Mouse (Mus musculus): Measurements from ENCODE around the gene Ffar2. TPM values are rescaled to one million over a fixed set of nuclear protein-coding genes. Genes with fewer than 3 reads are reported as not detected.

The Ffar2 gene
- polyA plus RNA-seq, 1 experiment = 0.09 TPM

DNA sequence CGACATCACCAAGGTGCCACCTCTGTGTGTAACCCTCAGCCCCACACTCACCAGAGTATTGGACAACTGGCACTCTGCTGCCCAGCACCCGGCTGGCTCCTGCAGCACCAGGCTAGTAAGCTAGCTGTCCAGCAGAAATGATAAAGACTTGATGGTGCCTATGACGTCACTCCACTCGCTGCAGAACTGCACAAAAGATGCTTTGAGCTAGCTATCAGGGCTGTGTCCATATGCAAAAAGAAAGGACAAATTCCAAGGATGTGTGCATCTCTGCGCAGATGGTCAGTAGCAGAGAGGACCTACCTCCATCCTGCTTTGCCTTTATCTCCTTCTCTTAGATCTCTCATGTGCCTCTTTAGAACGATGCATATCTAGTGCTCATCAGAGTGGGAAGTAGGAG is 32.5 kb upstream of the Ffar2 start, which contains the start of gene Ffar3:
Gene Ffar3, minus strand, starts transcription at position 101 of the 400 bp plus-strand sequence.
- H3K27me3 ChIP-seq (ENCODE audit: control insufficient read depth, insufficient read depth, low read length) = no peaks in the 10 kb centered on the region
- peaks cover 20% of the 10 kb centered on the region for H3K4me1 ChIP-seq (ENCODE audit: control insufficient read depth, insufficient read depth, low read length)
- H3K4me3 ChIP-seq (ENCODE audit: control insufficient read depth, low read depth, low read length) = no peak within 1 kb of the TSS
- H3K27ac ChIP-seq (ENCODE audit: control insufficient read depth, insufficient read depth, low read depth, low read length) = no peak within 1 kb of the TSS
- no peak for TF ChIP-seq POLR2A (IDR thresholded peaks at IDR 0.05; ENCODE audit: control insufficient read depth, low read depth, low read length)
- TF ChIP-seq CTCF (IDR thresholded peaks at IDR 0.05; ENCODE audit: control insufficient read depth, insufficient read depth, insufficient replicate concordance, low read depth, low read length) = no peak
- H3K36me3 ChIP-seq (ENCODE audit: control insufficient read depth, insufficient read depth, low read length) = no peaks in the 10 kb centered on the region

DNA sequence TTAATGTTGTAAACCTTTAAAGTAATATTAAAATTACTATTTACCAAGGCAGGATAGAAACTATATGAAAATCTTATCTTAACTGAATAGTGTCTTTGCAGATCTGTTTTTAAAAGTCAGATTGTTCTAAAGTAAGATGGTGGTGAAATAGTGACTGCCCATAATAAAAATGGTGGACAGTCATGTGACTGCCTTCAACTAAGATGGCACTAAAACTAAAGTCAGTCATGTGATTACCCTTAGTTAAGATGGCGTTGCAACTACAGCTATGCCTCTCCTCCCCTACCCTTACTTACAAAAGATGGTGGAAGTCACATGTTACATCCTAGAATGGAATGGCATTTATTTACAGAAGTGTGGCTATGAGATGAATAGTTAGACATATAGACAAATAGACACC is 27.8 kb upstream of the Ffar2 start:
- peaks cover 5% of the 10 kb centered on the region; the same call in 1 of the 2 replicates for H3K4me1 ChIP-seq (ENCODE audit: control insufficient read depth, insufficient read depth, low read length)
- H3K4me3 ChIP-seq (ENCODE audit: control insufficient read depth, low read depth, low read length) = no peak overlapping the region
- H3K36me3 ChIP-seq (ENCODE audit: control insufficient read depth, insufficient read depth, low read length) = no peaks in the 10 kb centered on the region
- H3K27me3 ChIP-seq (ENCODE audit: control insufficient read depth, insufficient read depth, low read length) = no peaks in the 10 kb centered on the region
- no peak overlapping the region for H3K27ac ChIP-seq (ENCODE audit: control insufficient read depth, insufficient read depth, low read depth, low read length)
- no peak for TF ChIP-seq POLR2A (IDR thresholded peaks at IDR 0.05; ENCODE audit: control insufficient read depth, low read depth, low read length)
- TF ChIP-seq CTCF (IDR thresholded peaks at IDR 0.05; ENCODE audit: control insufficient read depth, insufficient read depth, insufficient replicate concordance, low read depth, low read length) = no peak

DNA sequence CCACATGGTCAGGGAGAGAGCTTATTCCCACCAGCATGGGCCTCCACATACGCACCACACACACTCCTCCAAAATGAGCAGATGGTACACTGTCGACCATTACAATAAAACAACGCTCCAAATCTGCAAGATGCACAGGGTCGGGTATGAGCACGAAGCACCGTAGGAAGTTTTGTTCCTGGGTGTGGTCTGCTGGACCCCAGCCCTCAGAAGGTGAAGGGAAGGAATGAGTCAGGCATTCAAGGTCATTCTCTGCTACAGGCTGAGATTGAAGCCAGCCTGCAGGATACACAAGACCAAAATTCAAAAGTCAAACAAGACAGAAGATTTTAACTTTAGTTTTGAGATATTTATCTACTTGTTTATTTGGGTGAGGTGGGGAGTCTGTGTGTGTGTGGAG is 24.4 kb upstream of the Ffar2 start:
- Histone ChIP-seq H3K27ac (ENCODE audit: control insufficient read depth, insufficient read depth, low read depth, low read length) (no peak overlapping the region), H3K4me3 (ENCODE audit: control insufficient read depth, low read depth, low read length) (no peak overlapping the region)

DNA sequence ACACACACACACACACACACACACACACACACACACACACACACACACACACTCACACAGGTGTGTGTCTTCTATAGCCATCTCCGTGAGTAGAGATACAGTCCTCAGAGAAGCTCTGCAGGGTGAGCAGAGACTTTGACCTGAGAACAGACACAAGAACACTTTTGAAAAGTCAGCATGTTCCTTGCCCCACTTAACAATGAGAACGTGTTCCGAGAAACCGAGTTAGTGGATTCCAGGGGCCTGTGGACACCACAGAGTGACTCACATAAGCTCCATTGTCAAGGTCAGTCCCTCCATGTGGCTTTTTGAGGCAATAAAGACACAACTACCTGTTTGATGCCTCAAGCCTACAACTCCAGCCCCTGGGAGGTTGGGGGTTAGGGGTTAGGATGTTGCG is 23.8 kb upstream of the Ffar2 start:
- H3K27ac ChIP-seq (ENCODE audit: control insufficient read depth, insufficient read depth, low read depth, low read length) = no peak overlapping the region
- H3K4me1 ChIP-seq (ENCODE audit: control insufficient read depth, insufficient read depth, low read length) = no peaks in the 10 kb centered on the region
- no peak overlapping the region for H3K4me3 ChIP-seq (ENCODE audit: control insufficient read depth, low read depth, low read length)
- TF ChIP-seq CTCF (IDR thresholded peaks at IDR 0.05; ENCODE audit: control insufficient read depth, insufficient read depth, insufficient replicate concordance, low read depth, low read length) = no peak
- TF ChIP-seq POLR2A (IDR thresholded peaks at IDR 0.05; ENCODE audit: control insufficient read depth, low read depth, low read length) = no peak
- no peaks in the 10 kb centered on the region for H3K27me3 ChIP-seq (ENCODE audit: control insufficient read depth, insufficient read depth, low read length)
- H3K36me3 ChIP-seq (ENCODE audit: control insufficient read depth, insufficient read depth, low read length) = no peaks in the 10 kb centered on the region

More for the DNA sequence above, 24.4 kb upstream of the Ffar2 start:
- no peaks in the 10 kb centered on the region for H3K36me3 ChIP-seq (ENCODE audit: control insufficient read depth, insufficient read depth, low read length)
- H3K4me1 ChIP-seq (ENCODE audit: control insufficient read depth, insufficient read depth, low read length) = no peaks in the 10 kb centered on the region
- H3K27me3 ChIP-seq (ENCODE audit: control insufficient read depth, insufficient read depth, low read length) = no peaks in the 10 kb centered on the region
- TF ChIP-seq POLR2A (IDR thresholded peaks at IDR 0.05; ENCODE audit: control insufficient read depth, low read depth, low read length) (no peak), CTCF (IDR thresholded peaks at IDR 0.05; ENCODE audit: control insufficient read depth, insufficient read depth, insufficient replicate concordance, low read depth, low read length) (no peak)

DNA sequence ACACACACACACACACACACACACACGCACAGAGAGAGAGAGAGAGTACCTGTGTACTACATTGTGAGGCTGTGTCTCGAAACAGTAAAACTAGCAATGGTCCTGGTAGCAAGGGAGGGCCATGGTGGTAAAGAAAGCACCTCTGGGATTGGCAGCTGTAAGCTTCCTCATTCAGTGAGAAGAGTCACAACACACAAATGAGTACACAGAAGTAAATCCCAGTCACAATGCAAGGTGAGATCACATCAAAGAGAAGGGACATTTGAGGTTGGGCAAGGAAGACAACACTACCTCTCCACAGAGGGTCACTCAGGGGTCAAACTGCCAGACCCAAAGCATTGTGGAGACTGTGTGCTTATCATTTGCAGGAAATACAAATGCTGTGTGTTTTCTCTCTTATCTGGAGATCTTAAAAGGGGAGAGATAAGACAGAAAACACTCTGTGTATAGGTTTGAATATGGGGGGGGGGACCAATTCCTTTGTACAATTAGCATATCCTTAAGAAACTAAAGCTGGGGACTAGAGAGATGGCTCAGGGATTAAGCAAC is 23.0 kb upstream of the Ffar2 start:
- H3K36me3 ChIP-seq (ENCODE audit: control insufficient read depth, insufficient read depth, low read length) = no peaks in the 10 kb centered on the region
- H3K4me3 ChIP-seq (ENCODE audit: control insufficient read depth, low read depth, low read length) = no peak overlapping the region
- H3K4me1 ChIP-seq (ENCODE audit: control insufficient read depth, insufficient read depth, low read length) = no peaks in the 10 kb centered on the region
- TF ChIP-seq POLR2A (IDR thresholded peaks at IDR 0.05; ENCODE audit: control insufficient read depth, low read depth, low read length) (no peak), CTCF (IDR thresholded peaks at IDR 0.05; ENCODE audit: control insufficient read depth, insufficient read depth, insufficient replicate concordance, low read depth, low read length) (no peak)
- no peak overlapping the region for H3K27ac ChIP-seq (ENCODE audit: control insufficient read depth, insufficient read depth, low read depth, low read length)
- no peaks in the 10 kb centered on the region for H3K27me3 ChIP-seq (ENCODE audit: control insufficient read depth, insufficient read depth, low read length)

DNA sequence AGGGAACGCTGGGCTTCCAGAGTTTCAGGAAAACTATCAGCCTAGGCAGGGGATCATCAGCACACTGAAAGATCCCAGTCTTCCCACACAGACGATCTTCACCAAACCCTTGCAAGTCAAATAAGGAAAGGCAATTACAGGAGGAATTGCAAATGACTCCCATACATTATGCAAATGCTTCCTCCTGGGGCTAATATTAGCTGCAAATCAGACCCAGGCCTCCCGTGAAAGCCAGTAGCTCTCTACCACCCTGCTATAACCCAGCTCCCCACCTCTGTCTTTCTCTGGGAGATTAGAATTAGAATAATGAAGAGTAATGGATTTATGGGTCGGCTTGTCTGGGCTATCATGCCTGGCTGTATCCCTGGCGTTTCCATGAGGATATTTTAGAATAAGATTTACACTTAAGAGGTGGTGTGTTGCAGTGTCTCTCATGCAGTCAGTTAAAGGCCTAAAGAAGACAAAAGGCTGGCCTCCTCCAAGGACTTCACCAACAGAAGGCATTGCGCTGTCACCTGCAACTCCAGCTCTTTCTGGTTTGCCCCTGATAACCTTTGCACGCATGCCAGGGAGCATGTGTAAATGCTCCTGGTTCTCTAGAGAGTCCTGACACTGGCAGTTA is 21.2 kb upstream of the Ffar2 start:
- no peak overlapping the region for H3K27ac ChIP-seq (ENCODE audit: control insufficient read depth, insufficient read depth, low read depth, low read length)
- no peaks in the 10 kb centered on the region for H3K27me3 ChIP-seq (ENCODE audit: control insufficient read depth, insufficient read depth, low read length)
- no peak overlapping the region for H3K4me3 ChIP-seq (ENCODE audit: control insufficient read depth, low read depth, low read length)
- TF ChIP-seq POLR2A (IDR thresholded peaks at IDR 0.05; ENCODE audit: control insufficient read depth, low read depth, low read length) = no peak
- TF ChIP-seq CTCF (IDR thresholded peaks at IDR 0.05; ENCODE audit: control insufficient read depth, insufficient read depth, insufficient replicate concordance, low read depth, low read length) = no peak
- H3K4me1 ChIP-seq (ENCODE audit: control insufficient read depth, insufficient read depth, low read length) = no peaks in the 10 kb centered on the region
- no peaks in the 10 kb centered on the region for H3K36me3 ChIP-seq (ENCODE audit: control insufficient read depth, insufficient read depth, low read length)

DNA sequence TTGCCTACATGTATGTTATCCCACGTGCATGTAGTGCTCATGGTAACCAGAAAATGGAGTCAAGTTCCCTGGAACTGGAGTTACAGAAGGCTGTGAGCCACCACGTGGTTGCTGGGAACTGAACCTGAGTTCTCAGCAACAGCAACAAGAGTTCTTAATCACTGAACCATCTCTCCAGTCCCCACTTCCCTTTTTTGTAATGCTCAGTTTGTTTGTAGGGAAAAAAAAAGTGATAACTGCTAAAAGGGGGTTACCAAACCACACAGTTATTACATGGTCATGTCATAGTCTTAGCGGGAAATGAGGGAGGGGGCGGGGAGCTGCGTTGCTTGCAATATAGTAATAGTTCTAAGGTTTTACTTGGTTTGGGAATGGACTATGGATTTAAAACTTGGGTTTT is 18.5 kb upstream of the Ffar2 start:
- Histone ChIP-seq H3K36me3 (ENCODE audit: control insufficient read depth, insufficient read depth, low read length) (no peaks in the 10 kb centered on the region), H3K27me3 (ENCODE audit: control insufficient read depth, insufficient read depth, low read length) (no peaks in the 10 kb centered on the region), H3K27ac (ENCODE audit: control insufficient read depth, insufficient read depth, low read depth, low read length) (no peak overlapping the region), H3K4me1 (ENCODE audit: control insufficient read depth, insufficient read depth, low read length) (no peaks in the 10 kb centered on the region), H3K4me3 (ENCODE audit: control insufficient read depth, low read depth, low read length) (no peak overlapping the region)
- TF ChIP-seq CTCF (IDR thresholded peaks at IDR 0.05; ENCODE audit: control insufficient read depth, insufficient read depth, insufficient replicate concordance, low read depth, low read length) = no peak
- TF ChIP-seq POLR2A (IDR thresholded peaks at IDR 0.05; ENCODE audit: control insufficient read depth, low read depth, low read length) = no peak

Data from testis, adult 2 months (tissue).